Mouse (Mus musculus): ENCODE data around the gene Nipsnap3b. TPM values are rescaled to one million over a fixed set of nuclear protein-coding genes. Genes with fewer than 3 reads are reported as not detected.
A peak's percentile ranks its signal among the peaks of the same experiment; 100 is the strongest.

The Nipsnap3b gene
- 12.8 and 13.4 TPM in 2 replicates for polyA plus RNA-seq (2012; rRNA removed)

- peak; percentile 90 to 95 for DNase-seq (ENCODE audit: low read depth in 1 of 2, low spot score in 2 of 2)
- no peak for TF ChIP-seq CTCF (IDR thresholded peaks at IDR 0.05; ENCODE audit: extremely low read depth, insufficient read depth, insufficient read length, insufficient replicate concordance)
- TF ChIP-seq POLR2A (IDR thresholded peaks at IDR 0.05; ENCODE audit: low read depth, low read length) = peak; percentile 53
- WGBS = 1% methylated on average over 62 of the region's 63 CpGs
Measured at GRCm38 (mm10) chr4:53011732-53012361, at the start of gene Nipsnap3b. Gene Nipsnap3b (plus strand): TSS chr4:53011880.

DNA sequence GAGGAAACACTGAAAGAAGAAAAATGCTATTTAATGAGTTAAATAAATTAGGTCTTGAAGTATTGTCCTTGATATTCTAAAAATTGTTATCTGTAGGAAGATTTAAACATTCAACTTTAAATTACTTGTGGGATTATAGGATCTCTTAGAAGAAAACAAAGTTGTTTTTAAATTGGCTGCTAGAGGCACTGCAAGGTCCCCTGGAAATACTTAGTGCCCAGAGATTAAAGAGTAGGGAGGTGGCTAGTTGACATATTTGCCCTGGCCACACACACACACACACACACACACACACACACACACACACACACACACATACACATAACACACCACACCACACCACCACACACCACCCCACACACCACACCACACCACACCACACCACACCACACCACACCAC lies 47.4 kb upstream of the Nipsnap3b start, which contains the start of gene Olfr270:
Olfr270 (plus strand) TSS at position 301 of the 400 bp plus-strand sequence.
- Histone ChIP-seq H3K36me3 (ENCODE audit: control insufficient read depth, insufficient read depth, low read length) (no peaks in the 10 kb centered on the region), H3K27me3 (ENCODE audit: control insufficient read depth, insufficient read depth, low read length) (no peaks in the 10 kb centered on the region), H3K27ac (ENCODE audit: insufficient read depth, low read length) (no peak within 1 kb of the TSS), H3K4me1 (ENCODE audit: control insufficient read depth, insufficient read depth, insufficient read length) (no peaks in the 10 kb centered on the region), H3K4me3 (ENCODE audit: extremely low read depth, insufficient read depth, insufficient read length) (no peak within 1 kb of the TSS)
- TF ChIP-seq CTCF (IDR thresholded peaks at IDR 0.05; ENCODE audit: extremely low read depth, insufficient read depth, insufficient read length, insufficient replicate concordance) = no peak
- no peak for TF ChIP-seq POLR2A (IDR thresholded peaks at IDR 0.05; ENCODE audit: low read depth, low read length)
- DNase-seq (ENCODE audit: low read depth in 1 of 2, low spot score in 2 of 2) = no peak

More at GRCm38 (mm10) chr4:53011732-53012361, at the start of gene Nipsnap3b:
- Histone ChIP-seq H3K4me1 (ENCODE audit: control insufficient read depth, insufficient read depth, insufficient read length) (peaks cover 6% of the 10 kb centered on the region), H3K4me3 (ENCODE audit: extremely low read depth, insufficient read depth, insufficient read length) (peak within 1 kb of the TSS; percentile 97), H3K27ac (ENCODE audit: insufficient read depth, low read length) (peak within 1 kb of the TSS; percentile 82), H3K36me3 (ENCODE audit: control insufficient read depth, insufficient read depth, low read length) (peaks cover 7% of the 10 kb centered on the region), H3K27me3 (ENCODE audit: control insufficient read depth, insufficient read depth, low read length) (no peaks in the 10 kb centered on the region)

DNA sequence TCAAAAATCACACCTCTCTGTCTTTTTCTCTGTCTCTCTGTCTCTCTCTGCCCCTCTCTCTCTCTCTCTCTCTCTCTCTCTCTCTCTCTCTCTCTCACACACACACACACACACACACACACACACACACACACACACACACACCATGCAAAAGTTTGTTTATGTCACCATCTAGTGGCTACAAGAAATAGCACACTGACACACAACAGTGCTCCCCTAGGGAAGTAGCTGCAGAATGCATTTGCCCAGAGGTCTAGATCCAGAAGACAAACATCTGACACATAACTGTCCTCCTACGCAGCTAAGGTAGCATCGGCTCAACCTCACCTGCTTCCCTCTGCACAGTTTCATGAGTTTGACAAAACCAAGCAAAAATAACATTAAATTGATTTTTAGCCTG lies 26.5 kb upstream of the Nipsnap3b start:
- Histone ChIP-seq H3K4me3 (ENCODE audit: extremely low read depth, insufficient read depth, insufficient read length) (no peak overlapping the region), H3K27ac (ENCODE audit: insufficient read depth, low read length) (no peak overlapping the region), H3K36me3 (ENCODE audit: control insufficient read depth, insufficient read depth, low read length) (no peaks in the 10 kb centered on the region), H3K4me1 (ENCODE audit: control insufficient read depth, insufficient read depth, insufficient read length) (no peaks in the 10 kb centered on the region), H3K27me3 (ENCODE audit: control insufficient read depth, insufficient read depth, low read length) (no peaks in the 10 kb centered on the region)
- 76% methylated on average over 2 of the region's 2 CpGs for WGBS
- TF ChIP-seq POLR2A (IDR thresholded peaks at IDR 0.05; ENCODE audit: low read depth, low read length) (no peak), CTCF (IDR thresholded peaks at IDR 0.05; ENCODE audit: extremely low read depth, insufficient read depth, insufficient read length, insufficient replicate concordance) (no peak)
- peak in 1 of 2 experiments; percentile 3 for DNase-seq (ENCODE audit: low read depth in 1 of 2, low spot score in 2 of 2)

DNA sequence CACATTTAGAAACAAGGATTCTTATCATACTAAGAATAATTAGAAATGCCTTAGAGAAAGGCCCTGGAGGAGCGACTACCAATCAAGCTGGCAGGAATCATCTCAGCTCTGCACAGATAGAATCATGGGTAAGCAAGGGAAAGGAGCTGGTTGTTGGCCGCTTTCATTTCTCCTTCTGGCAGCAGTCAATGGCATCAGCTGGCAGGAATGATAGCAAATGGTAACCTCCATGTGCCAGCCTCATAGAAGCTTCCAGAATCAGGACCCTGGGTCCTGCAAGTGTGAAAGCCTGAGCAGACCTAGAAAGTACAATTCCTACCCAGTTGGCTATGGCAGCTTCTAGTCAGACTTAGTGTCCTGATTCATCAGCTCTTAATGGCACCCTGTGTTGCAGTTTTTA lies 25.4 kb upstream of the Nipsnap3b start:
- TF ChIP-seq CTCF (IDR thresholded peaks at IDR 0.05; ENCODE audit: extremely low read depth, insufficient read depth, insufficient read length, insufficient replicate concordance) (no peak), POLR2A (IDR thresholded peaks at IDR 0.05; ENCODE audit: low read depth, low read length) (no peak)
- 84% methylated on average over 2 of the region's 2 CpGs for WGBS

GRCm38 (mm10) chr4:52989248-52989647 lies 22.4 kb upstream of the Nipsnap3b start, which contains the start of gene Nipsnap3a:
Gene Nipsnap3a (plus strand): TSS chr4:52989272.
- WGBS = 59% methylated on average over 12 of the region's 12 CpGs
- TF ChIP-seq CTCF (IDR thresholded peaks at IDR 0.05; ENCODE audit: extremely low read depth, insufficient read depth, insufficient read length, insufficient replicate concordance) (no peak), POLR2A (IDR thresholded peaks at IDR 0.05; ENCODE audit: low read depth, low read length) (no peak)
- H3K27me3 ChIP-seq (ENCODE audit: control insufficient read depth, insufficient read depth, low read length) = no peaks in the 10 kb centered on the region
- no peak for DNase-seq (ENCODE audit: low read depth in 1 of 2, low spot score in 2 of 2)
- H3K4me1 ChIP-seq (ENCODE audit: control insufficient read depth, insufficient read depth, insufficient read length) = no peaks in the 10 kb centered on the region
- no peak within 1 kb of the TSS for H3K4me3 ChIP-seq (ENCODE audit: extremely low read depth, insufficient read depth, insufficient read length)
- H3K36me3 ChIP-seq (ENCODE audit: control insufficient read depth, insufficient read depth, low read length) = no peaks in the 10 kb centered on the region
- H3K27ac ChIP-seq (ENCODE audit: insufficient read depth, low read length) = no peak within 1 kb of the TSS

More for the DNA sequence above, 25.4 kb upstream of the Nipsnap3b start:
- no peaks in the 10 kb centered on the region for H3K27me3 ChIP-seq (ENCODE audit: control insufficient read depth, insufficient read depth, low read length)
- H3K4me3 ChIP-seq (ENCODE audit: extremely low read depth, insufficient read depth, insufficient read length) = no peak overlapping the region
- H3K27ac ChIP-seq (ENCODE audit: insufficient read depth, low read length) = no peak overlapping the region
- DNase-seq (ENCODE audit: low read depth in 1 of 2, low spot score in 2 of 2) = no peak
- no peaks in the 10 kb centered on the region for H3K36me3 ChIP-seq (ENCODE audit: control insufficient read depth, insufficient read depth, low read length)
- H3K4me1 ChIP-seq (ENCODE audit: control insufficient read depth, insufficient read depth, insufficient read length) = no peaks in the 10 kb centered on the region

GRCm38 (mm10) chr4:52999449-52999848 lies 12.2 kb upstream of the Nipsnap3b start:
- 92% methylated on average over 6 of the region's 6 CpGs for WGBS

DNA sequence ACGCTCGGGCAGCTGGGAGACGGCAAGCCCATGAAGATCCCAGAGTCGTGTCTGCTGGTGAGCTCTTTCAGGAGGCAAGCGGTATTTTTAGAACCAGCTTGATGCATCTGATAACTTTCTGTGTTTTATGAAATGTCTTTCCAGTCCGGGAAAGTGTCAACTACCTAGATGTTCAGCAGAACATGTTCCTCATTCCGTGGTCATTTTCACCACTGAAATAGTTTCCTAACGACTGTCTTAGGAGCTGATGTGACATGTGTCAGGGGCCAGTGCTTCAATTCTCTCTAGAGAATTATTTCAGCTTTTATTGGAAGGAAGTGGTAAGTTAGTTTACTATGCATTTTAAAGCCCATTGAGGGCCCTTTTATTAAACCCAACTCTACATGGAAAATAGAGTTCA lies 11.5 kb upstream of the Nipsnap3b start:
- 21% methylated on average over 8 of the region's 8 CpGs for WGBS
- H3K27me3 ChIP-seq (ENCODE audit: control insufficient read depth, insufficient read depth, low read length) = no peaks in the 10 kb centered on the region
- DNase-seq (ENCODE audit: low read depth in 1 of 2, low spot score in 2 of 2) = no peak
- no peaks in the 10 kb centered on the region for H3K4me1 ChIP-seq (ENCODE audit: control insufficient read depth, insufficient read depth, insufficient read length)
- H3K27ac ChIP-seq (ENCODE audit: insufficient read depth, low read length) = no peak overlapping the region
- TF ChIP-seq CTCF (IDR thresholded peaks at IDR 0.05; ENCODE audit: extremely low read depth, insufficient read depth, insufficient read length, insufficient replicate concordance) = no peak
- no peaks in the 10 kb centered on the region for H3K36me3 ChIP-seq (ENCODE audit: control insufficient read depth, insufficient read depth, low read length)
- no peak overlapping the region for H3K4me3 ChIP-seq (ENCODE audit: extremely low read depth, insufficient read depth, insufficient read length)

More at GRCm38 (mm10) chr4:52999449-52999848, 12.2 kb upstream of the Nipsnap3b start:
- H3K4me1 ChIP-seq (ENCODE audit: control insufficient read depth, insufficient read depth, insufficient read length) = no peaks in the 10 kb centered on the region
- no peak for TF ChIP-seq CTCF (IDR thresholded peaks at IDR 0.05; ENCODE audit: extremely low read depth, insufficient read depth, insufficient read length, insufficient replicate concordance)
- no peak for TF ChIP-seq POLR2A (IDR thresholded peaks at IDR 0.05; ENCODE audit: low read depth, low read length)
- H3K36me3 ChIP-seq (ENCODE audit: control insufficient read depth, insufficient read depth, low read length) = no peaks in the 10 kb centered on the region
- H3K27ac ChIP-seq (ENCODE audit: insufficient read depth, low read length) = no peak overlapping the region
- no peak for DNase-seq (ENCODE audit: low read depth in 1 of 2, low spot score in 2 of 2)
- H3K4me3 ChIP-seq (ENCODE audit: extremely low read depth, insufficient read depth, insufficient read length) = no peak overlapping the region
- no peaks in the 10 kb centered on the region for H3K27me3 ChIP-seq (ENCODE audit: control insufficient read depth, insufficient read depth, low read length)
